Mouse (Mus musculus): ENCODE data around the gene Ankmy1.

GRCm38 (mm10) chr1:92935977-92936376, 33.3 kb upstream of the Ankmy1 start:
- no peak for TF ChIP-seq MAFK (IDR thresholded peaks at IDR 0.05; ENCODE audit: insufficient replicate concordance, low read length)
- no peak for TF ChIP-seq KAT2A (IDR thresholded peaks at IDR 0.05; ENCODE audit: insufficient replicate concordance, low read length)
- no peak for TF ChIP-seq ZC3H11A (IDR thresholded peaks at IDR 0.05; ENCODE audit: low read depth, low read length)
- TF ChIP-seq ZMIZ1 (IDR thresholded peaks at IDR 0.05; ENCODE audit: low read depth, low read length): no peak
- TF ChIP-seq MAX (IDR thresholded peaks at IDR 0.05; ENCODE audit: low read length): no peak
- no peak for TF ChIP-seq SIN3A (IDR thresholded peaks at IDR 0.05; ENCODE audit: low read length)
- TF ChIP-seq MEF2A (IDR thresholded peaks at IDR 0.05; ENCODE audit: borderline replicate concordance, low read depth, low read length): no peak
- no peak for TF ChIP-seq ZKSCAN1 (IDR thresholded peaks at IDR 0.05; ENCODE audit: borderline replicate concordance, low read depth, low read length)
